Mouse (Mus musculus): ENCODE measurements around the gene Pde12.

- TF ChIP-seq CTCF (IDR thresholded peaks at IDR 0.05; ENCODE audit: borderline replicate concordance, extremely low read depth, insufficient read depth, insufficient read length): no peak
- no peak for TF ChIP-seq POLR2A (IDR thresholded peaks at IDR 0.05; ENCODE audit: borderline replicate concordance, extremely low read depth, insufficient read depth, insufficient read length, poor library complexity, severe bottlenecking)
Measured at GRCm38 (mm10) chr14:26638708-26639084, 31.0 kb downstream of the Pde12 start.

Data from brain, embryonic 14.5 days (tissue).